Mouse (Mus musculus): ENCODE results near the gene Hist1h3f.

The Hist1h3f gene

GRCm38 (mm10) chr13:23543965-23544786 lies at the start of gene Hist1h3f:
Hist1h3f (plus strand) TSS chr13:23544052.
- peak; percentile 68 for DNase-seq

GRCm38 (mm10) chr13:23495526-23495925 lies 48.3 kb upstream of the Hist1h3f start:
- no peak for DNase-seq

- no peak for DNase-seq
Measured at GRCm38 (mm10) chr13:23497656-23498321, 46.1 kb upstream of the Hist1h3f start.

- no peak for DNase-seq
Measured at GRCm38 (mm10) chr13:23498653-23499052, 45.2 kb upstream of the Hist1h3f start.

- no peak for DNase-seq
Measured at GRCm38 (mm10) chr13:23499943-23500342, 43.9 kb upstream of the Hist1h3f start.

GRCm38 (mm10) chr13:23500424-23501200 lies 43.2 kb upstream of the Hist1h3f start:
- DNase-seq, result no peak

- no peak for DNase-seq
Measured at GRCm38 (mm10) chr13:23501511-23501910, 42.3 kb upstream of the Hist1h3f start.

GRCm38 (mm10) chr13:23502031-23502567 lies 41.8 kb upstream of the Hist1h3f start:
- no peak for DNase-seq

GRCm38 (mm10) chr13:23502916-23503315 lies 40.9 kb upstream of the Hist1h3f start:
- no peak for DNase-seq

GRCm38 (mm10) chr13:23503797-23504196 lies 40.1 kb upstream of the Hist1h3f start:
- DNase-seq, result no peak

- no peak for DNase-seq
Measured at GRCm38 (mm10) chr13:23505662-23506345, 38.0 kb upstream of the Hist1h3f start.

- no peak for DNase-seq
Measured at GRCm38 (mm10) chr13:23506351-23506750, 37.5 kb upstream of the Hist1h3f start.

- DNase-seq, result no peak
Measured at GRCm38 (mm10) chr13:23506819-23507515, 36.9 kb upstream of the Hist1h3f start.

- DNase-seq, result no peak
Measured at GRCm38 (mm10) chr13:23510127-23510526, 33.7 kb upstream of the Hist1h3f start.

GRCm38 (mm10) chr13:23513517-23513916 lies 30.3 kb upstream of the Hist1h3f start:
- no peak for DNase-seq

- DNase-seq, result no peak
Measured at GRCm38 (mm10) chr13:23515281-23515680, 28.6 kb upstream of the Hist1h3f start.

GRCm38 (mm10) chr13:23515826-23516620 lies 27.8 kb upstream of the Hist1h3f start:
- DNase-seq, result no peak

GRCm38 (mm10) chr13:23516822-23517602 lies 26.8 kb upstream of the Hist1h3f start:
- peak; percentile 72 for DNase-seq

GRCm38 (mm10) chr13:23517603-23518294 lies 26.1 kb upstream of the Hist1h3f start:
- DNase-seq, result peak; percentile 85

- DNase-seq, result no peak
Measured at GRCm38 (mm10) chr13:23518295-23518603, 25.6 kb upstream of the Hist1h3f start.

Data from cerebellum, adult 11 months (tissue).